Mouse (Mus musculus): ENCODE data around the gene H2-Ab1. TPM values are rescaled to one million over a fixed set of nuclear protein-coding genes. Genes with fewer than 3 reads are reported as not detected.
"Not testable (repeated sequence)": the region's sequence is repeated elsewhere in the genome, so short reads cannot be mapped to it uniquely, and the experiment has no call there.

The H2-Ab1 gene
- polyA plus RNA-seq, 1 experiment from 2014 or later: 11.1 TPM

GRCm38 (mm10) chr17:34305380-34306030 is 48.0 kb downstream of the H2-Ab1 start, which contains the start of gene H2-Eb1:
Gene H2-Eb1 (plus strand): TSS chr17:34305867.
- no peaks in the 10 kb centered on the region for H3K9me3 ChIP-seq (replicated peaks)
- H3K27me3 ChIP-seq (ENCODE audit: low read depth, poor library complexity, severe bottlenecking): peaks cover 5% of the 10 kb centered on the region; the same call in 1 of the 2 replicates
- no peak within 1 kb of the TSS for H3K27ac ChIP-seq (replicated peaks)
- H3K4me3 ChIP-seq: no peak within 1 kb of the TSS
- H3K4me1 ChIP-seq: peaks cover 10% of the 10 kb centered on the region
- H3K36me3 ChIP-seq: no peaks in the 10 kb centered on the region
- DNase-seq (ENCODE audit: low spot score): peak; percentile 60

GRCm38 (mm10) chr17:34306407-34306806 is 48.9 kb downstream of the H2-Ab1 start:
- Histone ChIP-seq H3K36me3 (no peaks in the 10 kb centered on the region), H3K4me1 (peaks cover 10% of the 10 kb centered on the region), H3K27ac (replicated peaks) (no peak overlapping the region), H3K9me3 (replicated peaks) (no peaks in the 10 kb centered on the region), H3K4me3 (no peak overlapping the region), H3K27me3 (ENCODE audit: low read depth, poor library complexity, severe bottlenecking) (peaks cover 5% of the 10 kb centered on the region; the same call in 1 of the 2 replicates)
- DNase-seq (ENCODE audit: low spot score): no peak
- WGBS: 82% methylated on average over 2 of the region's 2 CpGs

GRCm38 (mm10) chr17:34307216-34307615 is 49.7 kb downstream of the H2-Ab1 start:
- Histone ChIP-seq H3K4me3 (no peak overlapping the region), H3K27ac (replicated peaks) (no peak overlapping the region), H3K9me3 (replicated peaks) (no peaks in the 10 kb centered on the region), H3K4me1 (peaks cover 10% of the 10 kb centered on the region), H3K36me3 (no peaks in the 10 kb centered on the region), H3K27me3 (ENCODE audit: low read depth, poor library complexity, severe bottlenecking) (peaks cover 5% of the 10 kb centered on the region; the same call in 1 of the 2 replicates)
- DNase-seq (ENCODE audit: low spot score): no peak

- 86% methylated on average over 4 of the region's 4 CpGs for WGBS
Measured at GRCm38 (mm10) chr17:34308161-34308560, 50.7 kb downstream of the H2-Ab1 start.

GRCm38 (mm10) chr17:34309225-34309624 is 51.7 kb downstream of the H2-Ab1 start:
- WGBS: 45% methylated on average over 10 of the region's 10 CpGs
- H3K27ac ChIP-seq (replicated peaks): peak overlapping the region; percentile 82
- peaks cover 5% of the 10 kb centered on the region; the same call in 1 of the 2 replicates for H3K27me3 ChIP-seq (ENCODE audit: low read depth, poor library complexity, severe bottlenecking)
- no peak for DNase-seq (ENCODE audit: low spot score)
- peaks cover 10% of the 10 kb centered on the region for H3K4me1 ChIP-seq
- H3K36me3 ChIP-seq: no peaks in the 10 kb centered on the region
- H3K4me3 ChIP-seq: peak overlapping the region; percentile 66
- H3K9me3 ChIP-seq (replicated peaks): no peaks in the 10 kb centered on the region

More at GRCm38 (mm10) chr17:34308161-34308560, 50.7 kb downstream of the H2-Ab1 start:
- Histone ChIP-seq H3K27ac (replicated peaks) (no peak overlapping the region), H3K36me3 (no peaks in the 10 kb centered on the region), H3K4me1 (peaks cover 10% of the 10 kb centered on the region), H3K4me3 (no peak overlapping the region), H3K9me3 (replicated peaks) (no peaks in the 10 kb centered on the region), H3K27me3 (ENCODE audit: low read depth, poor library complexity, severe bottlenecking) (peaks cover 5% of the 10 kb centered on the region; the same call in 1 of the 2 replicates)
- no peak for DNase-seq (ENCODE audit: low spot score)

- H3K4me3 ChIP-seq: peak overlapping the region; percentile 66
- peak overlapping the region; percentile 82 for H3K27ac ChIP-seq (replicated peaks)
- DNase-seq (ENCODE audit: low spot score): peak; percentile 62
- no peaks in the 10 kb centered on the region for H3K9me3 ChIP-seq (replicated peaks)
- H3K36me3 ChIP-seq: no peaks in the 10 kb centered on the region
- H3K4me1 ChIP-seq: peaks cover 10% of the 10 kb centered on the region
- H3K27me3 ChIP-seq (ENCODE audit: low read depth, poor library complexity, severe bottlenecking): peaks cover 5% of the 10 kb centered on the region; the same call in 1 of the 2 replicates
- WGBS: 25% methylated on average over 38 of the region's 38 CpGs
Measured at GRCm38 (mm10) chr17:34309683-34310385, 52.3 kb downstream of the H2-Ab1 start.

- peaks cover 10% of the 10 kb centered on the region for H3K4me1 ChIP-seq
- H3K36me3 ChIP-seq; H3K27ac ChIP-seq (replicated peaks); H3K27me3 ChIP-seq (ENCODE audit: low read depth, poor library complexity, severe bottlenecking); H3K4me3 ChIP-seq; DNase-seq (ENCODE audit: low spot score); H3K9me3 ChIP-seq (replicated peaks): not testable (repeated sequence)
- WGBS: 86% methylated on average over 3 of the region's 3 CpGs
Measured at GRCm38 (mm10) chr17:34310526-34310925, 53.0 kb downstream of the H2-Ab1 start.

GRCm38 (mm10) chr17:34312185-34312584 is 54.7 kb downstream of the H2-Ab1 start:
- 95% methylated on average over 1 of the region's 1 CpGs for WGBS

GRCm38 (mm10) chr17:34313393-34313792 is 55.9 kb downstream of the H2-Ab1 start:
- Histone ChIP-seq H3K4me3 (no peak overlapping the region), H3K9me3 (replicated peaks) (no peaks in the 10 kb centered on the region), H3K27me3 (ENCODE audit: low read depth, poor library complexity, severe bottlenecking) (peaks cover under 1% of the 10 kb centered on the region; the same call in 1 of the 2 replicates), H3K4me1 (peaks cover 10% of the 10 kb centered on the region), H3K36me3 (no peaks in the 10 kb centered on the region), H3K27ac (replicated peaks) (no peak overlapping the region)
- peak; percentile 76 for DNase-seq (ENCODE audit: low spot score)
- 40% methylated on average over 3 of the region's 3 CpGs for WGBS

More at GRCm38 (mm10) chr17:34312185-34312584, 54.7 kb downstream of the H2-Ab1 start:
- Histone ChIP-seq H3K4me1 (peaks cover 10% of the 10 kb centered on the region), H3K27me3 (ENCODE audit: low read depth, poor library complexity, severe bottlenecking) (peaks cover 5% of the 10 kb centered on the region; the same call in 1 of the 2 replicates), H3K9me3 (replicated peaks) (no peaks in the 10 kb centered on the region), H3K27ac (replicated peaks) (no peak overlapping the region), H3K4me3 (no peak overlapping the region), H3K36me3 (no peaks in the 10 kb centered on the region)
- no peak for DNase-seq (ENCODE audit: low spot score)

- Histone ChIP-seq H3K4me3 (no peak overlapping the region), H3K27ac (replicated peaks) (no peak overlapping the region), H3K9me3 (replicated peaks) (no peaks in the 10 kb centered on the region), H3K4me1 (peaks cover 8% of the 10 kb centered on the region), H3K36me3 (no peaks in the 10 kb centered on the region), H3K27me3 (ENCODE audit: low read depth, poor library complexity, severe bottlenecking) (no peaks in the 10 kb centered on the region)
- DNase-seq (ENCODE audit: low spot score): no peak
- WGBS: 67% methylated on average over 9 of the region's 9 CpGs
Measured at GRCm38 (mm10) chr17:34314286-34314685, 56.8 kb downstream of the H2-Ab1 start.

- Histone ChIP-seq H3K27ac (replicated peaks) (no peak overlapping the region; the same call in 1 of the 2 replicates), H3K27me3 (ENCODE audit: low read depth, poor library complexity, severe bottlenecking) (no peaks in the 10 kb centered on the region), H3K9me3 (replicated peaks) (no peaks in the 10 kb centered on the region), H3K4me1 (no peaks in the 10 kb centered on the region), H3K36me3 (no peaks in the 10 kb centered on the region), H3K4me3 (no peak overlapping the region)
- 63% methylated on average over 1 of the region's 1 CpGs for WGBS
- no peak for DNase-seq (ENCODE audit: low spot score)
Measured at GRCm38 (mm10) chr17:34315512-34315911, 58.0 kb downstream of the H2-Ab1 start.

GRCm38 (mm10) chr17:34316697-34317096 is 59.2 kb downstream of the H2-Ab1 start:
- H3K4me1 ChIP-seq: no peaks in the 10 kb centered on the region
- H3K4me3 ChIP-seq: no peak overlapping the region
- no peak for DNase-seq (ENCODE audit: low spot score)
- no peak overlapping the region for H3K27ac ChIP-seq (replicated peaks)
- H3K36me3 ChIP-seq: no peaks in the 10 kb centered on the region
- no peaks in the 10 kb centered on the region for H3K9me3 ChIP-seq (replicated peaks)
- 75% methylated on average over 2 of the region's 2 CpGs for WGBS
- H3K27me3 ChIP-seq (ENCODE audit: low read depth, poor library complexity, severe bottlenecking): no peaks in the 10 kb centered on the region

GRCm38 (mm10) chr17:34317275-34317674 is 59.8 kb downstream of the H2-Ab1 start:
- Histone ChIP-seq H3K4me3 (no peak overlapping the region), H3K9me3 (replicated peaks) (no peaks in the 10 kb centered on the region), H3K27ac (replicated peaks) (no peak overlapping the region), H3K36me3 (no peaks in the 10 kb centered on the region), H3K4me1 (no peaks in the 10 kb centered on the region), H3K27me3 (ENCODE audit: low read depth, poor library complexity, severe bottlenecking) (no peaks in the 10 kb centered on the region)
- DNase-seq (ENCODE audit: low spot score): no peak
- 58% methylated on average over 2 of the region's 2 CpGs for WGBS
